Mouse (Mus musculus) MEL (cell line): Measurements from ENCODE around the gene Rbms3. TPM values are rescaled to one million over a fixed set of nuclear protein-coding genes. Genes with fewer than 3 reads are reported as not detected.

ENCODE experiments used
- DNase-seq: peaks from one replicate; pipeline ENCODE4 v3.0.0; 2011; ENCODE audit warnings: low read depth, low spot score
- H3K27ac ChIP-seq: 2 replicates; pipeline ENCODE4 v1.5.1; 2012; ENCODE audit warnings: low read depth, mild to moderate bottlenecking, control low read depth, low read length, moderate library complexity; ENCODE audit not compliant: control insufficient read depth
- H3K27me3 ChIP-seq, 2 experiments: fragments of 150-350 bp in 1 of 2; sonication (generic) in 1 of 2; 2 replicates each; pipeline ENCODE4 v1.6.1; 2012; ENCODE audit warnings: low read length in 2 of 2, mild to moderate bottlenecking in 2 of 2, improper control_type of control experiment in 1 of 2, moderate library complexity in 1 of 2; ENCODE audit not compliant: insufficient read depth in 2 of 2, control insufficient read depth in 1 of 2
- H3K36me3 ChIP-seq, 2 experiments: 2 replicates each; pipeline ENCODE4 v1.6.1; 2012 to 2014; ENCODE audit warnings: low read length in 2 of 2, improper control_type of control experiment in 1 of 2, inconsistent platforms in 1 of 2, mild to moderate bottlenecking in 1 of 2; ENCODE audit not compliant: insufficient read depth in 2 of 2, control insufficient read depth in 1 of 2
- H3K4me1 ChIP-seq, 2 experiments: fragments of 150-350 bp in 1 of 2; sonication (generic) in 1 of 2; 2 replicates each; pipeline ENCODE4 v1.6.1; 2012; ENCODE audit warnings: low read length in 2 of 2, improper control_type of control experiment in 1 of 2, mild to moderate bottlenecking in 1 of 2; ENCODE audit not compliant: insufficient read depth in 2 of 2, control insufficient read depth in 1 of 2
- H3K4me3 ChIP-seq, 2 experiments: fragments of 150-350 bp in 1 of 2; sonication (generic) in 1 of 2; 2 replicates each; pipeline ENCODE4 v1.5.1; 2012; ENCODE audit warnings: low read depth in 2 of 2, low read length in 2 of 2, mild to moderate bottlenecking in 2 of 2, moderate library complexity in 2 of 2, control low read depth in 1 of 2, improper control_type of control experiment in 1 of 2; ENCODE audit not compliant: control insufficient read depth in 1 of 2, insufficient read depth in 1 of 2
- H3K79me2 ChIP-seq: 2 replicates; pipeline ENCODE4 v1.6.1; 2012; ENCODE audit warnings: mild to moderate bottlenecking, low read length, moderate library complexity; ENCODE audit not compliant: control insufficient read depth, poor library complexity, insufficient read depth
- H3K9ac ChIP-seq: 2 replicates; pipeline ENCODE4 v1.6.1; 2012; ENCODE audit warnings: low read depth, mild to moderate bottlenecking, control low read depth, low read length, moderate library complexity; ENCODE audit not compliant: control insufficient read depth, poor library complexity, severe bottlenecking
- H3K9me3 ChIP-seq: fragments of 150-350 bp; sonication (generic); replicated peaks from 2 replicates; pipeline ENCODE4 v1.6.1; 2012; ENCODE audit warnings: mild to moderate bottlenecking, low read length, improper control_type of control experiment, moderate library complexity; ENCODE audit not compliant: insufficient read depth
- CHD1 ChIP-seq: IDR thresholded peaks from 2 replicates; pipeline ENCODE4 v1.6.1; 2012; ENCODE audit warnings: low read depth, mild to moderate bottlenecking, inconsistent platforms, low read length, improper control_type of control experiment
- CHD2 ChIP-seq: IDR thresholded peaks from 2 replicates; pipeline ENCODE4 v1.6.1; 2011; ENCODE audit warnings: low read length, improper control_type of control experiment
- CTCF ChIP-seq, 3 experiments: IDR thresholded peaks in 2 of 3; conservative IDR thresholded peaks in 1 of 3; 2 replicates each; pipeline ENCODE4 v1.5.1; 2011 to 2012; ENCODE audit warnings: low read length in 3 of 3, low read depth in 2 of 3, mild to moderate bottlenecking in 2 of 3, improper control_type of control experiment in 1 of 3, inconsistent platforms in 1 of 3, mixed read lengths in 1 of 3, moderate library complexity in 1 of 3; ENCODE audit not compliant: control insufficient read depth in 1 of 3, insufficient read depth in 1 of 3, poor library complexity in 1 of 3, severe bottlenecking in 1 of 3
- E2F4 ChIP-seq: IDR thresholded peaks from 2 replicates; pipeline ENCODE4 v1.6.1; 2011; ENCODE audit warnings: low read depth, low read length, improper control_type of control experiment, borderline replicate concordance
- ETS1 ChIP-seq: IDR thresholded peaks from 2 replicates; pipeline ENCODE4 v1.6.1; 2012; ENCODE audit warnings: low read depth, mild to moderate bottlenecking, inconsistent platforms, low read length, improper control_type of control experiment, moderate library complexity
- HCFC1 ChIP-seq: IDR thresholded peaks from 2 replicates; pipeline ENCODE4 v1.6.1; 2012; ENCODE audit warnings: low read depth, mild to moderate bottlenecking, inconsistent platforms, low read length, improper control_type of control experiment, moderate library complexity
- KAT2A ChIP-seq: conservative IDR thresholded peaks from 2 replicates; pipeline ENCODE4 v1.6.1; 2012; ENCODE audit warnings: low read depth, low read length, improper control_type of control experiment, inconsistent platforms
- MAFK ChIP-seq: IDR thresholded peaks from 2 replicates; pipeline ENCODE4 v1.6.1; 2011; ENCODE audit warnings: low read depth, mild to moderate bottlenecking, low read length, improper control_type of control experiment, borderline replicate concordance
- MAX ChIP-seq: IDR thresholded peaks from 2 replicates; pipeline ENCODE4 v1.6.1; 2011; ENCODE audit warnings: low read length, improper control_type of control experiment
- MYB ChIP-seq: IDR thresholded peaks from 2 replicates; pipeline ENCODE4 v1.6.1; 2011; ENCODE audit warnings: mild to moderate bottlenecking, low read depth, low read length, improper control_type of control experiment
- MYC ChIP-seq: IDR thresholded peaks from 2 replicates; pipeline ENCODE4 v1.6.1; 2011; ENCODE audit warnings: low read depth, mild to moderate bottlenecking, low read length, improper control_type of control experiment, moderate library complexity
- NELFE ChIP-seq: IDR thresholded peaks from 2 replicates; pipeline ENCODE4 v1.6.1; 2011; ENCODE audit warnings: low read depth, low read length, improper control_type of control experiment
- NRF1 ChIP-seq: IDR thresholded peaks from 2 replicates; pipeline ENCODE4 v1.6.1; 2014; ENCODE audit warnings: low read depth, mild to moderate bottlenecking, inconsistent platforms, low read length, improper control_type of control experiment, moderate library complexity; ENCODE audit not compliant: poor library complexity, insufficient read depth, severe bottlenecking
- POLR2A ChIP-seq, 2 experiments: IDR thresholded peaks; 2 replicates each; pipeline ENCODE4 v1.6.1; 2011 to 2012; ENCODE audit warnings: low read length in 2 of 2, mild to moderate bottlenecking in 2 of 2, control low read depth in 1 of 2, improper control_type of control experiment in 1 of 2, low read depth in 1 of 2, moderate library complexity in 1 of 2; ENCODE audit not compliant: control insufficient read depth in 1 of 2, insufficient read depth in 1 of 2, poor library complexity in 1 of 2
- POLR2AphosphoS2 ChIP-seq: IDR thresholded peaks from 2 replicates; pipeline ENCODE4 v1.6.1; 2011; ENCODE audit warnings: low read length, improper control_type of control experiment
- RAD21 ChIP-seq: IDR thresholded peaks from 2 replicates; pipeline ENCODE4 v1.6.1; 2011; ENCODE audit warnings: mild to moderate bottlenecking, low read depth, low read length, improper control_type of control experiment
- SIN3A ChIP-seq: IDR thresholded peaks from 2 replicates; pipeline ENCODE4 v1.6.1; 2012; ENCODE audit warnings: low read length, improper control_type of control experiment, inconsistent platforms
- SMC3 ChIP-seq: IDR thresholded peaks from 2 replicates; pipeline ENCODE4 v1.6.1; 2011; ENCODE audit warnings: low read depth, low read length, improper control_type of control experiment
- TCF12 ChIP-seq: IDR thresholded peaks from 2 replicates; pipeline ENCODE4 v1.6.1; 2014; ENCODE audit warnings: low read depth, mild to moderate bottlenecking, inconsistent platforms, low read length, improper control_type of control experiment, moderate library complexity
- UBTF ChIP-seq: IDR thresholded peaks from 2 replicates; pipeline ENCODE4 v1.6.1; 2012; ENCODE audit warnings: low read depth, mild to moderate bottlenecking, inconsistent platforms, low read length, improper control_type of control experiment, moderate library complexity, borderline replicate concordance; ENCODE audit not compliant: insufficient read depth
- USF1 ChIP-seq: IDR thresholded peaks from 2 replicates; pipeline ENCODE4 v1.6.1; 2014; ENCODE audit warnings: low read depth, mild to moderate bottlenecking, inconsistent platforms, low read length, improper control_type of control experiment, moderate library complexity
- USF2 ChIP-seq, 2 experiments: IDR thresholded peaks; 2 replicates each; pipeline ENCODE4 v1.6.1; 2011 to 2012; ENCODE audit warnings: improper control_type of control experiment in 2 of 2, low read length in 2 of 2, borderline replicate concordance in 1 of 2, inconsistent platforms in 1 of 2, low read depth in 1 of 2, mild to moderate bottlenecking in 1 of 2; ENCODE audit not compliant: insufficient read depth in 1 of 2
- ZC3H11A ChIP-seq: IDR thresholded peaks from 2 replicates; pipeline ENCODE4 v1.6.1; 2012; ENCODE audit warnings: low read depth, mild to moderate bottlenecking, inconsistent platforms, low read length, improper control_type of control experiment
- ZKSCAN1 ChIP-seq: IDR thresholded peaks from 2 replicates; pipeline ENCODE4 v1.6.1; 2012; ENCODE audit warnings: low read depth, mild to moderate bottlenecking, inconsistent platforms, low read length, improper control_type of control experiment, moderate library complexity
- ZMIZ1 ChIP-seq: IDR thresholded peaks from 2 replicates; pipeline ENCODE4 v1.6.1; 2012; ENCODE audit warnings: low read depth, mild to moderate bottlenecking, inconsistent platforms, low read length, improper control_type of control experiment, moderate library complexity
- polyA plus RNA-seq, 2 experiments: library from polyadenylated mRNA; stranded (reverse) in 1 of 2; unstranded in 1 of 2; fragments of >175 nt in 1 of 2; fragments of >200 nt in 1 of 2; gene quantifications; 2 replicates each; pipeline versions ENCODE4 v1.2.1 to v1.2.4; 2012; ENCODE audit warnings: low replicate concordance in 2 of 2, low read depth in 1 of 2; ENCODE audit not compliant: insufficient read length in 2 of 2, insufficient read depth in 1 of 2, missing spikeins in 1 of 2
- total RNA-seq: library from RNA; depleted of rRNA; stranded (reverse); fragments of 300-350 nt; gene quantifications from 2 replicates; pipeline ENCODE4 v1.2.3, GENCODE M21; 2012

Rbms3 gene
- total and polyA plus RNA-seq, 3 experiments, result not detected

GRCm38 (mm10) chr9:117067703-117068419 is 561.9 kb downstream of the Rbms3 start:
- Histone ChIP-seq H3K9me3 (no peaks in the 10 kb centered on the region), H3K27me3 (no peaks in the 10 kb centered on the region), H3K36me3 (no peaks in the 10 kb centered on the region), H3K79me2 (no peaks in the 10 kb centered on the region), H3K4me1 (no peaks in the 10 kb centered on the region), H3K4me3 (no peak overlapping the region), H3K27ac (no peak overlapping the region), H3K9ac (no peak overlapping the region)
- DNase-seq, result no peak
- TF ChIP-seq POLR2AphosphoS2 (no peak), CTCF (IDR thresholded peaks at IDR 0.05 in 2 of 3, conservative IDR thresholded peaks at IDR 0.05 in 1 of 3; ENCODE audit: control insufficient read depth in 1 of 3, insufficient read depth in 1 of 3, low read depth in 2 of 3, low read length in 3 of 3, poor library complexity in 1 of 3, severe bottlenecking in 1 of 3) (no peak), MAX (no peak), MAFK (no peak), SIN3A (no peak), POLR2A (IDR thresholded peaks at IDR 0.05; ENCODE audit: control insufficient read depth in 1 of 2, insufficient read depth in 1 of 2, low read depth in 1 of 2, low read length in 2 of 2, poor library complexity in 1 of 2) (no peak), CHD1 (no peak), USF1 (no peak), HCFC1 (no peak), UBTF (no peak), E2F4 (no peak), MYC (no peak), NRF1 (no peak), USF2 (IDR thresholded peaks at IDR 0.05; ENCODE audit: borderline replicate concordance in 1 of 2, insufficient read depth in 1 of 2, low read depth in 1 of 2, low read length in 2 of 2) (no peak), CHD2 (no peak), ZMIZ1 (no peak), RAD21 (no peak), NELFE (no peak), TCF12 (no peak), ZKSCAN1 (no peak)

GRCm38 (mm10) chr9:117066502-117066901 is 563.2 kb downstream of the Rbms3 start:
- Histone ChIP-seq H3K9ac (no peak overlapping the region), H3K9me3 (no peaks in the 10 kb centered on the region), H3K27ac (no peak overlapping the region), H3K4me3 (no peak overlapping the region), H3K36me3 (no peaks in the 10 kb centered on the region), H3K79me2 (no peaks in the 10 kb centered on the region), H3K4me1 (no peaks in the 10 kb centered on the region), H3K27me3 (no peaks in the 10 kb centered on the region)
- no peak for DNase-seq
- no peak for TF ChIP-seq RAD21
- peak; percentile 14; the same call in 1 of the 2 replicates for TF ChIP-seq SMC3
- 0 out of 2 replicates have a peak, but pooled peaks have one; percentile 0 for TF ChIP-seq ZC3H11A
- TF ChIP-seq CTCF (IDR thresholded peaks at IDR 0.05 in 2 of 3, conservative IDR thresholded peaks at IDR 0.05 in 1 of 3; ENCODE audit: control insufficient read depth in 1 of 3, insufficient read depth in 1 of 3, low read depth in 2 of 3, low read length in 3 of 3, poor library complexity in 1 of 3, severe bottlenecking in 1 of 3), result peak in 2 of 3 experiments; percentile 3 to 4; a peak in 1 of 6 replicates
- no peak for TF ChIP-seq KAT2A
- TF ChIP-seq MYB, result no peak
- TF ChIP-seq ETS1, result no peak
